Mouse (Mus musculus): ENCODE data around the gene Gm973. TPM values are rescaled to one million over a fixed set of nuclear protein-coding genes. Genes with fewer than 3 reads are reported as not detected.

The Gm973 gene
- 1.2 and 2.0 TPM in 2 replicates for polyA plus RNA-seq (2012; rRNA removed)

GRCm38 (mm10) chr1:59516026-59516917 lies at the start of gene Gm973:
Gene Gm973, plus strand, starts transcription at chr1:59516264.
- DNase-seq (ENCODE audit: low read depth) = peak; percentile 60

- DNase-seq (ENCODE audit: low read depth) = no peak
These were observed 46.9 kb upstream of the Gm973 start for GRCm38 (mm10) chr1:59469170-59469569.

- DNase-seq (ENCODE audit: low read depth) = no peak
These were observed 45.3 kb upstream of the Gm973 start for GRCm38 (mm10) chr1:59470766-59471165.

- no peak for DNase-seq (ENCODE audit: low read depth)
These were observed 43.5 kb upstream of the Gm973 start for GRCm38 (mm10) chr1:59472368-59473180.

- DNase-seq (ENCODE audit: low read depth) = no peak
These were observed 42.9 kb upstream of the Gm973 start for GRCm38 (mm10) chr1:59473181-59473555.

- DNase-seq (ENCODE audit: low read depth) = no peak
These were observed 40.4 kb upstream of the Gm973 start for GRCm38 (mm10) chr1:59475618-59476017.

GRCm38 (mm10) chr1:59478911-59479310 lies 37.2 kb upstream of the Gm973 start:
- no peak for DNase-seq (ENCODE audit: low read depth)

- DNase-seq (ENCODE audit: low read depth) = no peak
These were observed 35.1 kb upstream of the Gm973 start for GRCm38 (mm10) chr1:59480821-59481455.

- DNase-seq (ENCODE audit: low read depth) = no peak
These were observed 34.4 kb upstream of the Gm973 start for GRCm38 (mm10) chr1:59481456-59482291.

GRCm38 (mm10) chr1:59482331-59482695 lies 33.8 kb upstream of the Gm973 start, which contains the start of gene Fzd7:
Gene Fzd7, plus strand, starts transcription at chr1:59482424.
- no peak for DNase-seq (ENCODE audit: low read depth)

- no peak for DNase-seq (ENCODE audit: low read depth)
These were observed 33.2 kb upstream of the Gm973 start for GRCm38 (mm10) chr1:59482696-59483520.

GRCm38 (mm10) chr1:59483521-59484245 lies 32.4 kb upstream of the Gm973 start:
- no peak for DNase-seq (ENCODE audit: low read depth)

GRCm38 (mm10) chr1:59484314-59484713 lies 31.8 kb upstream of the Gm973 start:
- DNase-seq (ENCODE audit: low read depth) = no peak

GRCm38 (mm10) chr1:59484791-59485785 lies 31.0 kb upstream of the Gm973 start:
- DNase-seq (ENCODE audit: low read depth) = no peak

GRCm38 (mm10) chr1:59485803-59486202 lies 30.3 kb upstream of the Gm973 start:
- no peak for DNase-seq (ENCODE audit: low read depth)

- DNase-seq (ENCODE audit: low read depth) = no peak
These were observed 28.4 kb upstream of the Gm973 start for GRCm38 (mm10) chr1:59487651-59488051.

- DNase-seq (ENCODE audit: low read depth) = no peak
These were observed 27.6 kb upstream of the Gm973 start for GRCm38 (mm10) chr1:59488481-59488880.

- DNase-seq (ENCODE audit: low read depth) = no peak
These were observed 27.1 kb upstream of the Gm973 start for GRCm38 (mm10) chr1:59488991-59489390.
